Mouse (Mus musculus): ENCODE measurements around the gene Dcaf4. TPM values are rescaled to one million over a fixed set of nuclear protein-coding genes. Genes with fewer than 3 reads are reported as not detected.

Gene Dcaf4
- polyA plus RNA-seq, 1 experiment from 2014 or later, result 27.6 TPM

DNA sequence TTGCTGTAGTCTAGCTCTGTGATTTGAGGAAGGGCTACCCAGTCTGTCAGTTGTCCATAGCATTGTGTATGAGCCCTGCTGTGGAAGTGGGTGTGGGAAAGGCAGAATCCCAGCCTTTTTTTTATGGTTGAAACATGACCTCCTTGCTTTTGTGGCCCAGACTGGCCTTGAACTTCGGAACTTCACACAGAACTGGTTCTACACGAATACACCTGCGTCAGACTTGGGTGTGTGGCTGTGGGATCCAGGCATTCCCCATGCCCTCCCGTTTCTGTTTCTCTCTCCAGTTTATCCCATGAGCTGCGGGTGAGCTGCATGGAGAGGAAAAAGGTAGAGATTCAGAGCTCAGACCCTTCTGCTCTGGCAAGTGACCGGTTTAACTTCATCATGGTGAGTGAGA lies 11.7 kb downstream of the Dcaf4 start:
- WGBS, result 86% methylated on average over 6 of the region's 6 CpGs
- Histone ChIP-seq H3K9me3 (no peaks in the 10 kb centered on the region), H3K36me3 (peaks cover 59% of the 10 kb centered on the region)

DNA sequence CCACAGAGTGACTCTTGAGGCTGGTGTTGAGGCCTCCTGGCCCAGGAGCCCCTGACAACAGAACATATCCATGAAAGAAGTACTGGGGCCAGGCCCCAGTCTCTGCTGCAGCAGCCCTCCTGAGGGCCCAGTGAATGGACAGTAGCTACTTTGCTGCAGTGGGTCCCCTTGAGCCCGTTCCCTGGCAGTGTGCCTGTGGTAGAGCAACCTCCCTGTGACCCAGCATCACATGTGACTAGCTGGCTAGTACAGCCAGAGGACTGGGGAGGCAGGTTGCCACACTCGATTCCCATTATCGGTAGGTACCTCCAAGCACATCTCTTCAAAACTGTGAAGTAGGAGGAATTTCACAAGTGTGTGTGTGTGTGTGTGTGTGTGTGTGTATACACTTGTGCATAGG lies 12.7 kb downstream of the Dcaf4 start:
- peaks cover 14% of the 10 kb centered on the region; the same call in 1 of the 2 replicates for H3K4me1 ChIP-seq
- H3K9me3 ChIP-seq, result no peaks in the 10 kb centered on the region
- H3K4me3 ChIP-seq, result no peak overlapping the region
- H3K36me3 ChIP-seq, result peaks cover 66% of the 10 kb centered on the region
- 92% methylated on average over 3 of the region's 3 CpGs for WGBS
- H3K27ac ChIP-seq, result no peak overlapping the region
- DNase-seq (ENCODE audit: low spot score), result no peak
- no peaks in the 10 kb centered on the region for H3K27me3 ChIP-seq (ENCODE audit: insufficient read depth, poor library complexity, severe bottlenecking)

More for the DNA sequence above, 11.7 kb downstream of the Dcaf4 start:
- no peak overlapping the region for H3K27ac ChIP-seq
- H3K4me3 ChIP-seq, result no peak overlapping the region
- H3K4me1 ChIP-seq, result peaks cover 17% of the 10 kb centered on the region; the same call in 1 of the 2 replicates
- DNase-seq (ENCODE audit: low spot score), result no peak
- no peaks in the 10 kb centered on the region for H3K27me3 ChIP-seq (ENCODE audit: insufficient read depth, poor library complexity, severe bottlenecking)

DNA sequence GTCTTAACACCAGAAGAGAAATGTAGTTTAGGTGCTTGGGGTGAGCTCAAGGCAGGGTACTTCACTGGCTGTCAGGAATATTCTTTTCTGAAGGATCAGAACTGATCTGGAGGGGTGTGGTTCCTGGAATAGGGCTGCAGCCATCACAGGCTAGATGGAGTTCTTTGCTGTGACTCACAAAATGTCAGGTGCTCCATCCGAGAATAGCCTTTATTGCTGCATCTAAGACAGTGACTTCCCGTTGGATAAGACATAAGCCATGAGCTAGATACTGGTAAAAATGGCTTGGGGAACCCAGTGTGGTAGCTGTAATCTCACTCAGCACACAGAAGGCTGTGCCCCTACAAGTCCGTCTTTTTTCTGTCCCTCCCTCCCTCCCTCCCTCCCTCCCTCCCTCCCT lies 13.9 kb downstream of the Dcaf4 start:
- WGBS, result 71% methylated on average over 3 of the region's 3 CpGs
- Histone ChIP-seq H3K27me3 (ENCODE audit: insufficient read depth, poor library complexity, severe bottlenecking) (no peaks in the 10 kb centered on the region), H3K9me3 (no peaks in the 10 kb centered on the region), H3K27ac (no peak overlapping the region), H3K36me3 (peaks cover 74% of the 10 kb centered on the region), H3K4me1 (0 out of 2 replicates have a peak, but pooled peaks cover 6% of the 10 kb centered on the region), H3K4me3 (no peak overlapping the region)
- no peak for DNase-seq (ENCODE audit: low spot score)

DNA sequence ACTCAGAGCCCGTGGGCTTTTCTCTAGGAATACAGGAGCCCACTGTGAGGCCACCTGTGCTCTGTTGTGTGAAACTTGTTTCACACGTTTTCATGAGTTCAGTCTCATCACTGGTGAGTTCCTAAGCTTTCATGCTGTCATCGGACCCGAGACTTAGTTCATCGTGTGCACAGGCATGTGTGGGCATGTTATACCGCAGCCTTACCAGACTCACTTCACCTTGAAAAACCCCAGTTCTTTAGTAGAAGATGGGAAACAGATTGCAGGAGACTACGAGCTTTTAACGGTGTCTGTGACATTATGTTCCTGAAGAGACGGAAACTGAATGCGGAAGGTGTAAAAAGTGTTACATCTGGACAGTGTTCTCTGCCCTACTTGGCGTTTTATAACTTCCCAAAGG lies 15.2 kb downstream of the Dcaf4 start:
- Histone ChIP-seq H3K27ac (no peak overlapping the region), H3K36me3 (peaks cover 81% of the 10 kb centered on the region)
- WGBS, result 86% methylated on average over 11 of the region's 11 CpGs

DNA sequence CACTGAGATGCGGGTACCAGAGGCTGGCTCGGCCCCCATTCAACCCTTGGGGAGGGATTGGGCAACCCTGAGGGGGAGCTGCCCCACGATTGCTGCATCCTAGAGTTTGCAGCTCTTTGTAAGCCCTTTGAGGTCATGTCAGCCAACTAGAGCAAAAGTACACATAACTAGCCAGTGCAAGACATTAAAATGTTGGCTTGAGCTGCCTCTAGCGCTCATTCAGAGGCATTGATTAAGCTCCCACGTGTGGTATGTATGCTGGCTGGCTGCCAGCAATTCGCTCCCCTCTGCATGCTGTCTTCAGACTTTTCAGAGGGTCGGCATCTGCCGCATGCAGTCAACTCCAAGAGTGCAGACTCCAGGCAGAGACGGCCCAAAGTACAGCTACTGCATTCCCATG lies 15.8 kb downstream of the Dcaf4 start:
- WGBS, result 74% methylated on average over 9 of the region's 9 CpGs

More for the DNA sequence above, 15.2 kb downstream of the Dcaf4 start:
- Histone ChIP-seq H3K9me3 (no peaks in the 10 kb centered on the region), H3K4me3 (no peak overlapping the region), H3K4me1 (0 out of 2 replicates have a peak, but pooled peaks cover 6% of the 10 kb centered on the region), H3K27me3 (ENCODE audit: insufficient read depth, poor library complexity, severe bottlenecking) (no peaks in the 10 kb centered on the region)
- DNase-seq (ENCODE audit: low spot score), result no peak

DNA sequence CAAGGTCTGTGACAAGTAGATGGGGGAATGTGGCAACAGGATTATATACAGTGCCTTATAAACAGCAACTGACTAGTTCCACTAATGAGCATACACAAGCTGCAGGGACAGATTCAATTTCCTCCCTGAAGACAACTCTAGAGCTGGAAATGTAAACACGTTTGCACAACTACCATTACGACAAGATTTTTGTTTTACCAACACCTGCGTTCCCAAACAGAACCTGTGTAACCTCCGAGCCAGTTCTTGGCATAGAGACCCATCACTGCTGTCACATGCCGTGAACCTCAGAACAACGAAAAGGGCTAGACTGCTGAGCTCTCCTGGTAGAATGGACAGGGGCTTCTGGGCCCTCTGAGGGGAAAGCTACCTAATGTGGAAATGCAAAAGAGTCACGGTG lies 23.7 kb downstream of the Dcaf4 start:
- WGBS, result 85% methylated on average over 7 of the region's 7 CpGs
- DNase-seq (ENCODE audit: low spot score), result no peak
- H3K36me3 ChIP-seq, result peaks cover 67% of the 10 kb centered on the region

More for the DNA sequence above, 15.8 kb downstream of the Dcaf4 start:
- Histone ChIP-seq H3K27me3 (ENCODE audit: insufficient read depth, poor library complexity, severe bottlenecking) (no peaks in the 10 kb centered on the region), H3K36me3 (peaks cover 87% of the 10 kb centered on the region), H3K27ac (no peak overlapping the region), H3K9me3 (no peaks in the 10 kb centered on the region), H3K4me3 (no peak overlapping the region), H3K4me1 (0 out of 2 replicates have a peak, but pooled peaks cover 6% of the 10 kb centered on the region)
- no peak for DNase-seq (ENCODE audit: low spot score)

DNA sequence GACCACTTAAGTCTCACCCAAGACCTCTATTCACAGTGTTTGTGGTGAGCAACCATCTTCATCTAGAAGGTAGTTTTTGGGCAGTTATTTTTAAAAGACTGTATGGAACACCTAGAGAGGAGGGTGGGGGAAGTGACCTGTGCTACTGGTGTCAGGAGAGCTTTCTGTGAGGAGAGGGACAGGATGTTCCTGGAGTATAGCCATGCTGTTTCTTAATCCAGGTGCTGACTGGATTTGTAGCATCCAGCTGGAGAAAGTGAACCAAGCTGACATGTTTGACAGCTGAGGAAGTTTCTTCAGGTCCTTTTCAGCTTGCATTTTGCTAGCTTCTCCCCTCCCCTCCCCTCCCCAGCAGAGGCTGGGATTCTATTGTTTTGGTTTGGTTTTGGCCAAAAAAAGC lies 24.5 kb downstream of the Dcaf4 start:
- H3K27me3 ChIP-seq (ENCODE audit: insufficient read depth, poor library complexity, severe bottlenecking), result no peaks in the 10 kb centered on the region
- no peak for DNase-seq (ENCODE audit: low spot score)
- H3K36me3 ChIP-seq, result peaks cover 62% of the 10 kb centered on the region
- H3K9me3 ChIP-seq, result no peaks in the 10 kb centered on the region
- no peak overlapping the region for H3K4me3 ChIP-seq
- no peak overlapping the region for H3K27ac ChIP-seq
- no peaks in the 10 kb centered on the region for H3K4me1 ChIP-seq

More for the DNA sequence above, 23.7 kb downstream of the Dcaf4 start:
- H3K27me3 ChIP-seq (ENCODE audit: insufficient read depth, poor library complexity, severe bottlenecking), result no peaks in the 10 kb centered on the region
- no peak overlapping the region for H3K4me3 ChIP-seq
- H3K27ac ChIP-seq, result no peak overlapping the region
- H3K9me3 ChIP-seq, result no peaks in the 10 kb centered on the region
- no peaks in the 10 kb centered on the region for H3K4me1 ChIP-seq

DNA sequence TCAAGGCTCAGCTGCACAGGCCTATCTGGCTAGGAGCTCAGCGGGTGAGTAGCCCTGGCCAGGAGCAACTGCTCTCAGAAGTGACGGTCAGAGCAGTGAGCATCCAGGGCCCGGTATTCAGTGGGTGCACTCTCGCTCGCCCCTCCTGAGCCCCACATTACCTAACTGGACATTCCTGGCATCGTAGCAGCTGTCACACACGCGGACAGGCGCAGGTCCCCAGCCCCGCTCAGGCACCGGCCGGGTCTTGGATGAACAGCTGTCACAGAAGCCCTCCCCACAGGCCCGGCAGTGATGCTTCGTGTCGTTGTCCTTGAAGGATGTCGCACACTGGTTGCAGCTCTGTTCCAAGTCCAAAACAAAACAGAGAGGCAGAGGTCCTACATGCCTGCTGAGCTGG lies 31.0 kb downstream of the Dcaf4 start:
- H3K4me3 ChIP-seq, result no peak overlapping the region
- no peak for DNase-seq (ENCODE audit: low spot score)
- H3K27ac ChIP-seq, result no peak overlapping the region
- H3K27me3 ChIP-seq (ENCODE audit: insufficient read depth, poor library complexity, severe bottlenecking), result no peaks in the 10 kb centered on the region
- peaks cover 86% of the 10 kb centered on the region for H3K36me3 ChIP-seq
- H3K9me3 ChIP-seq, result no peaks in the 10 kb centered on the region
- no peaks in the 10 kb centered on the region for H3K4me1 ChIP-seq
- 91% methylated on average over 16 of the region's 16 CpGs for WGBS

DNA sequence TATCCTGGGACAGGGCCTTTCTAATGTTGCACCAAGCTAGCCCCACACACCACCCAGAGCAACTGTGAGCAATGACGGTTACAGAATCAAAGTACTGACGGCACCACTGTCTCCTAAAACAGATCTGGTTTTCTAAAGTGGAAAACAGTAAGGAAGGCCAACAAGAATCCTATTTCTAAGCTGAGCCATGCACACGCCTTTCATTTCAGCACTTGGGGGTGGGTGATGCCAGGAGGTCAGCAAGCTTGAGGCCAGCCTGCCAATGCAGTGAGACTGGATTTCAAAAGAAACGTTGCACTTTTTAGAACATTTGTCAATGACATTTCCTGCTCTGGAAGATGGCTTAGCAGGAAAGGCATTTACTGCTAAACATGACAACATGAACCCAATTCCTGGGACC lies 33.5 kb downstream of the Dcaf4 start:
- Histone ChIP-seq H3K36me3 (peaks cover 89% of the 10 kb centered on the region), H3K27me3 (ENCODE audit: insufficient read depth, poor library complexity, severe bottlenecking) (no peaks in the 10 kb centered on the region), H3K4me1 (no peaks in the 10 kb centered on the region), H3K9me3 (no peaks in the 10 kb centered on the region), H3K27ac (no peak overlapping the region), H3K4me3 (no peak overlapping the region)
- no peak for DNase-seq (ENCODE audit: low spot score)
- 83% methylated on average over 4 of the region's 4 CpGs for WGBS

DNA sequence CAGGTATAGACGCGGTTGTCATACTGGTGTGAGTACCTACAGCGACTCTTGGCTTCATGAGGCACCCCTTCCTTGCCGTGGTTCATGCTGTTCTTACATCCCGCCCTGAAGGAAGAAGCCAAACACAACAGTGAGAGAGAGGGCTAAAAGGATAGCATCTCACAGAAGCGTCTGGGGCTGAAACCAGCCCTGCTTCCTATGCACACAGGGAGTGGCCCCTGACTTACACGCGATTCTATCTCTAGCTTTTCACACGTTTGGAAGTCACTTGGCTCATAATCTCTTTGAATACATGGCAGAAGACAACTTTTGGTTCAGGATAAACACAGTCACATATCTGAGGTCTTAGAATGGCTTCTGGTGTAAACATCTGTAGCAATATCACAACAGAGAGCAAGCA lies 35.3 kb downstream of the Dcaf4 start:
- no peaks in the 10 kb centered on the region for H3K27me3 ChIP-seq (ENCODE audit: insufficient read depth, poor library complexity, severe bottlenecking)
- no peak overlapping the region for H3K4me3 ChIP-seq
- no peaks in the 10 kb centered on the region for H3K9me3 ChIP-seq
- H3K27ac ChIP-seq, result no peak overlapping the region
- peaks cover 84% of the 10 kb centered on the region for H3K36me3 ChIP-seq
- 66% methylated on average over 9 of the region's 9 CpGs for WGBS
- DNase-seq (ENCODE audit: low spot score), result no peak
- H3K4me1 ChIP-seq, result no peaks in the 10 kb centered on the region

DNA sequence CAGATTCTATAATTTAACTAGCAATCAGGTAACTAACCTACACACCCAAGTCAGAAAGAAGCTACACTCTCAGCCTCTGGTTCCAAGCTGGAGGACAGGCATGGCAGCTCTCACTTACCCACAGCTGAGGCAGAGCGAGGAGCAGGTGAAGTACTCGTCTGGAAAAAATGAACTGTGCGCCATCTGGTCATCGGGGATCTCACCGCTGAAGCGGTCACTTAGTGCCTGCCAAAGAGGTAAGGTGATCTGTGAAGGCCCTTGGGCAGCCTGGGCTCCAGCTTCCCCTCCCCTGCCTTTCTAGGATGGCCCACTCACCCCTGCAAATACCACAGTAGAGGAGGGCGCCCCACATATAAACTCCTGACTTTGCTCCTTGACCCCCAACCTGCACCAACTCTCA lies 38.2 kb downstream of the Dcaf4 start:
- Histone ChIP-seq H3K9me3 (no peaks in the 10 kb centered on the region), H3K27ac (no peak overlapping the region), H3K36me3 (peaks cover 81% of the 10 kb centered on the region), H3K27me3 (ENCODE audit: insufficient read depth, poor library complexity, severe bottlenecking) (no peaks in the 10 kb centered on the region), H3K4me3 (no peak overlapping the region), H3K4me1 (peaks cover 6% of the 10 kb centered on the region; the same call in 1 of the 2 replicates)
- no peak for DNase-seq (ENCODE audit: low spot score)
- WGBS, result 94% methylated on average over 7 of the region's 7 CpGs

DNA sequence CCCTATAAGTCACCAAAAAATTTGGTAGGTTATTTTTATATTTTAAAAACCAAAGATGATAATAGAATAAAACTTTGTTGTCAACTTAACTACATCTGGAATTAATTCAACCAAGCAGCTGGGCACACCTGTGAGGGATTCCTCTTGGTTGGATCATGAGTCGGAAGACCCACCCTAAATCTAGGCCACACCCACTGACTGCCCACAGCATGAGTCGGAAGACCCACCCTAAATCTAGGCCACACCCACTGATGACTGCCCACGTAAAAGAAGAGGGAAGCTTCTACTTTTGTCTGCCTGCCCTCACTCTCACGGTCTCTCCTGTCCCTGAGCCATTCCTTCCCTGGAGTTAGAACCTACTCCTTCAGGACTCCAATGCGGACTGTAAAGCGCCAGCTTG lies 39.9 kb downstream of the Dcaf4 start:
- Histone ChIP-seq H3K9me3 (no peaks in the 10 kb centered on the region), H3K4me1 (peaks cover 6% of the 10 kb centered on the region; the same call in 1 of the 2 replicates), H3K4me3 (no peak overlapping the region), H3K27ac (no peak overlapping the region), H3K27me3 (ENCODE audit: insufficient read depth, poor library complexity, severe bottlenecking) (no peaks in the 10 kb centered on the region), H3K36me3 (peaks cover 80% of the 10 kb centered on the region)
- DNase-seq (ENCODE audit: low spot score), result no peak
- 65% methylated on average over 6 of the region's 6 CpGs for WGBS

DNA sequence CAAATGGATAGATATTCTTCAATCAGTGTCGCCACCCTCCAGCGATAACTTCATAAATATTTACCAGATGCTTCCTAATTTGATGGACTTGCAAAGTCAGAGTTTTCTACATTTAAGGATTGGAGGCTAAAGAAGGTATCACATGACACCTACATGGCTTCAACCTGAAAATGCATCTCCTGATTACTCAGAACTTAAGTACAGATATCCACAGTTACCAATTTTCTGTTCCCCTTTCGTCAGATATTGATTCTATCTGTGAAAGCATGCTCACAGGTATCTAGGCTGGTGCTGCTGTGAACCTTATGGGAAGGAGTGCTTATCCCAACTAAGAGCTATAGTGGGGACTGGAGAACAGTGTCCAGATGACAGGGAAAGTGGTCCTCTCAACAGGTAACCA lies 42.3 kb downstream of the Dcaf4 start:
- Histone ChIP-seq H3K9me3 (no peaks in the 10 kb centered on the region), H3K27ac (no peak overlapping the region), H3K4me1 (peaks cover 6% of the 10 kb centered on the region; the same call in 1 of the 2 replicates), H3K27me3 (ENCODE audit: insufficient read depth, poor library complexity, severe bottlenecking) (no peaks in the 10 kb centered on the region), H3K4me3 (no peak overlapping the region), H3K36me3 (peaks cover 80% of the 10 kb centered on the region)
- DNase-seq (ENCODE audit: low spot score), result no peak
- 93% methylated on average over 3 of the region's 3 CpGs for WGBS

DNA sequence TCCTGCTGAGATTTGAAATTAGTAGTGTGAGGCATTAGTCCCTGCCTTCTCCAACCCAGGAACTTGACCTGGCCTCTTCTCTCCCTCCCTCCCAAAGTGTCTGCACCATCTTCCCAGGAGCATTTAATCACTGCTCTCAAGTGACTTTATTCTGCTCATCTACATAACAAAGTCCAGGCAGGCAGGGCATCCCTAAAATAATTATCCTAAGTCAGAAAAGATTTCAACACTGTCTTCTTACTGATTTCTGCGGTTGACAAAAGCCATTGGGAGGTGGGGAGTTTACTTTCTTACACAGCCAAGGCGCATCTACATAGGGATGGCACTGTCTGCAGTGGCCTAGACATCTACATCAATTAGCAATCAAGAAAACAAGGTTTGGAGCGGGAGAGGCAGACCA lies 49.6 kb downstream of the Dcaf4 start:
- H3K27ac ChIP-seq, result no peak overlapping the region
- H3K4me3 ChIP-seq, result no peak overlapping the region
- H3K36me3 ChIP-seq, result peaks cover 84% of the 10 kb centered on the region
- no peaks in the 10 kb centered on the region for H3K27me3 ChIP-seq (ENCODE audit: insufficient read depth, poor library complexity, severe bottlenecking)
- H3K9me3 ChIP-seq, result no peaks in the 10 kb centered on the region
- DNase-seq (ENCODE audit: low spot score), result no peak
- no peaks in the 10 kb centered on the region for H3K4me1 ChIP-seq
- WGBS, result 81% methylated on average over 3 of the region's 3 CpGs
